Comparison of ENCODE assay signal across 8 mouse cellular contexts in genomic region chr9:100454664-100454993, GRCm38 (mm10). TPM values are rescaled to one million over a fixed set of nuclear protein-coding genes. Genes with fewer than 3 reads are reported as not detected.
A peak's percentile ranks its signal among the peaks of the same experiment; 100 is the strongest.
DNase-seq lines count a peak whose midpoint lies in the region; ATAC-seq and TF ChIP-seq lines count a peak whose summit lies in the region.

No protein-coding gene starts in this region.

- H3K4me3 ChIP-seq in heart, adult 2 months = peak overlapping the region; percentile 61
- peak overlapping the region in 1 of 2 experiments; percentile 59; a peak in 2 of 4 replicates for H3K4me3 ChIP-seq in ES-E14 (ENCODE audit: insufficient read depth in 1 of 2, low read depth in 1 of 2, low read length in 2 of 2, poor library complexity in 1 of 2, severe bottlenecking in 1 of 2)
- peak overlapping the region; percentile 27 for H3K4me3 ChIP-seq in hindbrain, embryonic 12.5 days
- H3K4me3 ChIP-seq in midbrain, embryonic 10.5 days = peak overlapping the region; percentile 48

- peaks cover 2% of the 10 kb centered on the region; the same call in 1 of the 2 replicates for H3K4me1 ChIP-seq in heart, adult 2 months (ENCODE audit: control insufficient read depth, insufficient read depth, low read length)
- H3K4me1 ChIP-seq in ES-E14 (ENCODE audit: control insufficient read depth in 2 of 2, insufficient read depth in 2 of 2, low read length in 2 of 2, poor library complexity in 1 of 2) = 0 out of 4 replicates have a peak, but pooled peaks cover 0 to 2% of the 10 kb centered on the region in 2 experiments
- 0 out of 2 replicates have a peak, but pooled peaks cover 10% of the 10 kb centered on the region for H3K4me1 ChIP-seq in hindbrain, embryonic 12.5 days
- H3K4me1 ChIP-seq in midbrain, embryonic 10.5 days = peaks cover 16% of the 10 kb centered on the region

- WGBS in heart, adult 2 months = 8% methylated on average over 9 of the region's 9 CpGs
- WGBS in hindbrain, embryonic 12.5 days = 17% methylated on average over 9 of the region's 9 CpGs
- WGBS in midbrain, embryonic 10.5 days = 26% methylated on average over 9 of the region's 9 CpGs

- ATAC-seq in hindbrain, embryonic 12.5 days (ENCODE audit: low FRiP score) = no peak

- DNase-seq in heart, adult 2 months = no peak
- no peak for DNase-seq in heart, adult 18-20 months
- no peak for DNase-seq in ES-E14 (ENCODE audit: low read depth, low spot score)
- DNase-seq in midbrain, embryonic 10.5 days (ENCODE audit: low spot score) = no peak
- no peak for DNase-seq in left cerebral cortex, postnatal 10 days (ENCODE audit: extremely low spot score in 1 of 2, low spot score in 2 of 2)
- no peak for DNase-seq in B cell, adult 2 months
- no peak for DNase-seq in layer of hippocampus, postnatal 14 days (ENCODE audit: low spot score in 2 of 2)

- in situ Hi-C loops in ES-E14 (cut with MboI; ENCODE audit: low sequenced_read_pairs in 2 of 2, unreplicated experiment in 2 of 2) = loop anchor here (5.0 to 25.0 kb wide), 2 partner anchors 458 to 548 kb away; no protein-coding TSS in a partner anchor

- H3K79me2 ChIP-seq in heart, adult 2 months (replicated peaks; ENCODE audit: control insufficient read depth, insufficient read depth, low read length) = no peaks in the 10 kb centered on the region

- intact Hi-C loops in heart, adult 2 months (cut with DNase I) = loop anchor here (2.0 kb wide), 6 partner anchors 38 to 462 kb away; no protein-coding TSS in a partner anchor
- intact Hi-C loops in left cerebral cortex, postnatal 10 days (cut with DNase I) = loop anchor here (2.0 to 10.0 kb wide), 3 partner anchors 188 to 703 kb away; no protein-coding TSS in a partner anchor

- peak overlapping the region; percentile 71 for H3K27ac ChIP-seq in heart, adult 2 months
- no peak overlapping the region for H3K27ac ChIP-seq in ES-E14 (ENCODE audit: insufficient read depth, low read depth, low read length, poor library complexity, severe bottlenecking)
- H3K27ac ChIP-seq in hindbrain, embryonic 12.5 days = no peak overlapping the region
- H3K27ac ChIP-seq in midbrain, embryonic 10.5 days (replicated peaks) = peak overlapping the region; percentile 64

- TF ChIP-seq CTCF in heart, adult 2 months (IDR thresholded peaks at IDR 0.05) = no peak

- H3K9ac ChIP-seq in heart, adult 2 months (ENCODE audit: low read depth, low read length) = peak overlapping the region; percentile 45
- H3K9ac ChIP-seq in ES-E14 (ENCODE audit: insufficient read depth, low read depth, low read length, poor library complexity, severe bottlenecking) = peak overlapping the region; percentile 26; the same call in 1 of the 2 replicates
- H3K9ac ChIP-seq in hindbrain, embryonic 12.5 days = peak overlapping the region; percentile 47; the same call in 1 of the 2 replicates

- H3K27me3 ChIP-seq in heart, adult 2 months (ENCODE audit: control insufficient read depth, insufficient read depth, low read length) = no peaks in the 10 kb centered on the region
- no peaks in the 10 kb centered on the region for H3K27me3 ChIP-seq in hindbrain, embryonic 12.5 days
- H3K27me3 ChIP-seq in midbrain, embryonic 10.5 days (ENCODE audit: low read depth, poor library complexity, severe bottlenecking) = peaks cover 11% of the 10 kb centered on the region; the same call in 1 of the 2 replicates

- no peaks in the 10 kb centered on the region for H3K9me3 ChIP-seq in ES-E14 (ENCODE audit: control insufficient read depth, insufficient read depth, low read depth, low read length)
- no peaks in the 10 kb centered on the region for H3K9me3 ChIP-seq in hindbrain, embryonic 12.5 days (replicated peaks)
- H3K9me3 ChIP-seq in midbrain, embryonic 10.5 days (replicated peaks) = no peaks in the 10 kb centered on the region

- peak overlapping the region; percentile 56 for H3K4me2 ChIP-seq in hindbrain, embryonic 12.5 days (replicated peaks)

- H3K36me3 ChIP-seq in heart, adult 2 months (ENCODE audit: control insufficient read depth, insufficient read depth, low read length) = no peaks in the 10 kb centered on the region
- 0 out of 2 replicates have a peak, but pooled peaks cover 4% of the 10 kb centered on the region for H3K36me3 ChIP-seq in ES-E14 (ENCODE audit: control insufficient read depth, insufficient read depth, low read length, poor library complexity, severe bottlenecking)
- H3K36me3 ChIP-seq in hindbrain, embryonic 12.5 days = 0 out of 2 replicates have a peak, but pooled peaks cover 5% of the 10 kb centered on the region
- H3K36me3 ChIP-seq in midbrain, embryonic 10.5 days = peaks cover 12% of the 10 kb centered on the region

- no peak for TF ChIP-seq EP300 in heart, adult 2 months (IDR thresholded peaks at IDR 0.05; ENCODE audit: insufficient read depth, low read depth, low read length)

- TF ChIP-seq POLR2A in heart, adult 2 months (IDR thresholded peaks at IDR 0.05; ENCODE audit: insufficient read depth, low read depth, low read length) = no peak

TF ChIP-seq in ES-E14, 5 proteins besides CTCF, POLR2A, EP300 and RAD21:
- no peak for TF ChIP-seq HCFC1 (IDR thresholded peaks at IDR 0.05; ENCODE audit: borderline replicate concordance, insufficient read depth, low read length)
- TF ChIP-seq ZNF384 (IDR thresholded peaks at IDR 0.05; ENCODE audit: low read depth, low read length) = no peak
- TF ChIP-seq ZC3H11A (IDR thresholded peaks at IDR 0.05; ENCODE audit: borderline replicate concordance, low read depth, low read length) = no peak
- no peak for TF ChIP-seq MAFK (IDR thresholded peaks at IDR 0.05; ENCODE audit: insufficient read depth, low read depth, low read length)
- TF ChIP-seq CHD2 (IDR thresholded peaks at IDR 0.05; ENCODE audit: low read depth, low read length) = no peak

RNA-seq across cellular contexts. Expression of gene Il20rb, which starts 32.0 kb away (rescaled TPM):
- 1 to 10 TPM in 1 of 2 experiments, under 1 TPM in 1; 0.86 to 1.6 TPM for total RNA-seq in heart, adult 2 months (2021)
- 1.7 and 2.0 TPM in 2 replicates for polyA plus RNA-seq in heart, adult 2 months (2012; rRNA removed)
- 1 to 10 TPM in 1 of 2 experiments, under 1 TPM in 1; 0.47 to 1.2 TPM for total RNA-seq in heart, adult 18-20 months (2021)
- total RNA-seq in ES-E14 (2012; rRNA removed) = 3.3 and 3.7 TPM in 2 replicates
- 0.42 and 0.87 TPM in 2 replicates for polyA plus RNA-seq in hindbrain, embryonic 12.5 days (2016; fragmentation: Nextera tagmentation; extraction: Ambion mirVana)
- 0.80 and 0.98 TPM in 2 replicates for polyA plus RNA-seq in midbrain, embryonic 10.5 days (2016; fragmentation: Nextera tagmentation; extraction: Ambion mirVana)
- 1 to 10 TPM in 1 of 2 experiments, under 1 TPM in 1; 0.77 to 1.5 TPM for total RNA-seq in left cerebral cortex, postnatal 10 days (2021)
- total RNA-seq in layer of hippocampus, postnatal 14 days (2021) = 1 to 10 TPM; 1.3 to 1.5 TPM

Comparison
In these comparisons a context has a peak if more than half of its experiments do, and no peak if none do; other contexts are left out.
1. H3K27ac ChIP-seq: peak in heart, adult 2 months (single experiment) and midbrain, embryonic 10.5 days (single experiment); none in ES-E14 (single experiment) and hindbrain, embryonic 12.5 days (single experiment).
2. Peak in every context shown above with its lines, with median percentiles within 50 percentile points of each other: H3K9ac ChIP-seq.